8 mouse cellular contexts compared by ENCODE assay signal in the genomic region with DNA sequence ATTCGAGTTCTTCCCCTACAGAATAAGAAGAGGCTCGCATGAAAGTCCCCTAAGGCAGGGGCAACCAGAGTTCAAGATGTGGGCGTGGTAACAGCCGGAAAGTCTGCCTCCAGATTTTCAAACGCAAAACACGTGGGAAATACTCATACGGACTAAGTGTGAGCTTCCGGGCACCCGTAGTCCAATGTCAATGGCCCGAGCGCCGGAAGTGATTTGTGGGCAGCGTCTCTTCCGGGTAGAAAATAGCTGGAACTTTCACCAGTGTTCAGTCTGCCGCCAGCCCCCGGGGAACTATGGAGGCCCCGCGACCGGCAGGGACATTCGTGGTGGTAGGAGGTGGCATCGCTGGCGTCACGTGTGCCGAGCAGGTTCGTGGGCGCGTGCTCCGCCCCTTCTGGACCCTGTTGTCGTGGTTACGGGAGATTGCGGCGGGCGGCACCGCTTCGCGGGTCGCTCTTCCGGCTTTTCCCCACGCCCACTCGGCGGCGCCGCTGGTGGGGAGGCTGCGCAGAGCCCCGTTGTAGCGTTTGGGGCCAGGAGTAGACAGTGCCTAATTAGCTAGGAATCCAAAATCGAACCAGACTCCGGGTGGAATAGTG. TPM values are rescaled to one million over a fixed set of nuclear protein-coding genes. Genes with fewer than 3 reads are reported as not detected.
A peak's percentile ranks its signal among the peaks of the same experiment; 100 is the strongest.
DNase-seq lines count a peak whose midpoint lies in the region; ATAC-seq and TF ChIP-seq lines count a peak whose summit lies in the region.

Pyroxd1 (plus strand) TSS at position 215 of the 599 bp plus-strand sequence.

- peak within 1 kb of the TSS; percentile 71 for H3K4me2 ChIP-seq in heart, embryonic 12.5 days
- peak within 1 kb of the TSS; percentile 70 for H3K4me2 ChIP-seq in kidney, postnatal 0 days (ENCODE audit: low read length)
- H3K4me2 ChIP-seq in liver, embryonic 11.5 days = peak within 1 kb of the TSS; percentile 65
- peak within 1 kb of the TSS; percentile 53 for H3K4me2 ChIP-seq in stomach, embryonic 14.5 days (replicated peaks; ENCODE audit: low read depth, low read length)

- no peak for TF ChIP-seq CTCF in C2C12 (IDR thresholded peaks at IDR 0.05; ENCODE audit: control insufficient read depth, insufficient read depth, insufficient read length)
- TF ChIP-seq CTCF in brain, embryonic 14.5 days (IDR thresholded peaks at IDR 0.05; ENCODE audit: borderline replicate concordance, extremely low read depth, insufficient read depth, insufficient read length) = no peak
- TF ChIP-seq CTCF in kidney, postnatal 0 days (IDR thresholded peaks at IDR 0.05; ENCODE audit: low read depth) = no peak

- H3K9me3 ChIP-seq in erythroblast, embryonic 14.5 days (ENCODE audit: control insufficient read depth, low read length) = no peaks in the 10 kb centered on the region
- H3K9me3 ChIP-seq in heart, embryonic 12.5 days (replicated peaks) = no peaks in the 10 kb centered on the region
- H3K9me3 ChIP-seq in kidney, postnatal 0 days (replicated peaks; ENCODE audit: low read length) = no peaks in the 10 kb centered on the region
- H3K9me3 ChIP-seq in liver, embryonic 11.5 days (ENCODE audit: control insufficient read depth, low read length) = no peaks in the 10 kb centered on the region
- H3K9me3 ChIP-seq in stomach, embryonic 14.5 days (ENCODE audit: control insufficient read depth, low read depth, low read length) = no peaks in the 10 kb centered on the region

- H3K27me3 ChIP-seq in C2C12 (ENCODE audit: control insufficient read depth, insufficient read depth, insufficient read length) = no peaks in the 10 kb centered on the region
- no peaks in the 10 kb centered on the region for H3K27me3 ChIP-seq in erythroblast, embryonic 14.5 days (ENCODE audit: control insufficient read depth)
- H3K27me3 ChIP-seq in heart, embryonic 12.5 days (replicated peaks) = no peaks in the 10 kb centered on the region
- no peaks in the 10 kb centered on the region for H3K27me3 ChIP-seq in kidney, postnatal 0 days (ENCODE audit: insufficient read depth, low read length)
- no peaks in the 10 kb centered on the region for H3K27me3 ChIP-seq in liver, embryonic 11.5 days (replicated peaks; ENCODE audit: control insufficient read depth, insufficient read depth, low read length)
- no peaks in the 10 kb centered on the region for H3K27me3 ChIP-seq in stomach, embryonic 14.5 days (ENCODE audit: control insufficient read depth, insufficient read depth, low read length)

- H3K79me3 ChIP-seq in C2C12 (ENCODE audit: low read depth) = peaks cover 3% of the 10 kb centered on the region

- peak within 1 kb of the TSS; percentile 48 for H3K4me3 ChIP-seq in C2C12 (ENCODE audit: insufficient read depth, poor library complexity, severe bottlenecking)
- peak within 1 kb of the TSS; percentile 81 for H3K4me3 ChIP-seq in erythroblast, embryonic 14.5 days (replicated peaks)
- H3K4me3 ChIP-seq in heart, embryonic 12.5 days = peak within 1 kb of the TSS; percentile 98
- H3K4me3 ChIP-seq in kidney, postnatal 0 days (replicated peaks; ENCODE audit: low read depth, low read length) = peak within 1 kb of the TSS; percentile 73
- peak within 1 kb of the TSS; percentile 64 for H3K4me3 ChIP-seq in liver, embryonic 11.5 days (ENCODE audit: low read depth, low read length)
- H3K4me3 ChIP-seq in stomach, embryonic 14.5 days (ENCODE audit: low read depth, low read length) = peak within 1 kb of the TSS; percentile 63

- peak; percentile 98 for DNase-seq in brain, embryonic 14.5 days (ENCODE audit: low read depth)
- DNase-seq in kidney, postnatal 0 days (ENCODE audit: low spot score) = peak; percentile 95
- peak; percentile 81 for DNase-seq in liver, embryonic 11.5 days (ENCODE audit: low spot score)
- peak; percentile 91 for DNase-seq in naive thymus-derived CD4-positive, alpha-beta T cell, adult 2 months (ENCODE audit: low read depth)

- peaks cover 13% of the 10 kb centered on the region for H3K79me2 ChIP-seq in C2C12 (ENCODE audit: control insufficient read depth, insufficient read depth)

- under 1% methylated on average over 48 of the region's 48 CpGs for WGBS in heart, embryonic 12.5 days
- under 1% methylated on average over 48 of the region's 48 CpGs for WGBS in kidney, postnatal 0 days
- WGBS in liver, embryonic 11.5 days = under 1% methylated on average over 48 of the region's 48 CpGs
- under 1% methylated on average over 48 of the region's 48 CpGs for WGBS in stomach, embryonic 14.5 days

- ATAC-seq in heart, embryonic 12.5 days (ENCODE audit: insufficient number of reproducible peaks, low FRiP score) = peak; percentile 93
- ATAC-seq in kidney, postnatal 0 days (replicated peaks; ENCODE audit: low FRiP score, low read depth) = peak; percentile 88
- peak; percentile 95 for ATAC-seq in liver, embryonic 11.5 days (replicated peaks; ENCODE audit: low FRiP score)
- peak; percentile 94 for ATAC-seq in stomach, embryonic 14.5 days (ENCODE audit: insufficient number of reproducible peaks, insufficient read depth, low FRiP score, low read depth)

- H3K9ac ChIP-seq in heart, embryonic 12.5 days = peak within 1 kb of the TSS; percentile 77
- H3K9ac ChIP-seq in kidney, postnatal 0 days (ENCODE audit: low read depth, low read length) = peak within 1 kb of the TSS; percentile 70
- peak within 1 kb of the TSS; percentile 62 for H3K9ac ChIP-seq in liver, embryonic 11.5 days (ENCODE audit: low read depth, low read length)
- peak within 1 kb of the TSS; percentile 45 for H3K9ac ChIP-seq in stomach, embryonic 14.5 days (replicated peaks; ENCODE audit: low read depth, low read length)

- H3K4me1 ChIP-seq in erythroblast, embryonic 14.5 days (ENCODE audit: control insufficient read depth) = peaks cover 17% of the 10 kb centered on the region
- H3K4me1 ChIP-seq in heart, embryonic 12.5 days (replicated peaks) = peaks cover 9% of the 10 kb centered on the region; the same call in 1 of the 2 replicates
- peaks cover 9% of the 10 kb centered on the region for H3K4me1 ChIP-seq in kidney, postnatal 0 days (replicated peaks; ENCODE audit: insufficient read depth, low read length)
- H3K4me1 ChIP-seq in liver, embryonic 11.5 days (replicated peaks; ENCODE audit: control insufficient read depth, insufficient read depth, low read length) = peaks cover 5% of the 10 kb centered on the region; the same call in 1 of the 2 replicates
- peaks cover 7% of the 10 kb centered on the region; the same call in 1 of the 2 replicates for H3K4me1 ChIP-seq in stomach, embryonic 14.5 days (ENCODE audit: control insufficient read depth, insufficient read depth, low read length)

- no peak for TF ChIP-seq POLR2A in brain, embryonic 14.5 days (IDR thresholded peaks at IDR 0.05; ENCODE audit: borderline replicate concordance, extremely low read depth, insufficient read depth, insufficient read length, poor library complexity, severe bottlenecking)

- peaks cover 12% of the 10 kb centered on the region for H3K36me3 ChIP-seq in C2C12 (ENCODE audit: control insufficient read depth, insufficient read depth)
- peaks cover 3% of the 10 kb centered on the region; the same call in 1 of the 2 replicates for H3K36me3 ChIP-seq in erythroblast, embryonic 14.5 days (ENCODE audit: control insufficient read depth)
- peaks cover 18% of the 10 kb centered on the region for H3K36me3 ChIP-seq in heart, embryonic 12.5 days
- H3K36me3 ChIP-seq in kidney, postnatal 0 days (ENCODE audit: insufficient read depth, low read length) = peaks cover 9% of the 10 kb centered on the region; the same call in 1 of the 2 replicates
- H3K36me3 ChIP-seq in liver, embryonic 11.5 days (ENCODE audit: control insufficient read depth, insufficient read depth, low read length) = peaks cover 3% of the 10 kb centered on the region; the same call in 1 of the 2 replicates
- H3K36me3 ChIP-seq in stomach, embryonic 14.5 days (ENCODE audit: control insufficient read depth, insufficient read depth, low read length) = peaks cover 10% of the 10 kb centered on the region

- H3K27ac ChIP-seq in heart, embryonic 12.5 days (ENCODE audit: poor library complexity, severe bottlenecking) = peak within 1 kb of the TSS; percentile 83
- H3K27ac ChIP-seq in kidney, postnatal 0 days = peak within 1 kb of the TSS; percentile 80
- H3K27ac ChIP-seq in liver, embryonic 11.5 days (ENCODE audit: low read depth, low read length) = peak within 1 kb of the TSS; percentile 68
- peak within 1 kb of the TSS; percentile 84 for H3K27ac ChIP-seq in stomach, embryonic 14.5 days (ENCODE audit: low read length)

- peak within 1 kb of the TSS; percentile 64 for H3ac ChIP-seq in C2C12 (ENCODE audit: control insufficient read depth, insufficient read length, low read depth)

TF ChIP-seq in C2C12, 6 proteins besides CTCF, POLR2A, EP300 and RAD21:
- TF ChIP-seq MYOG (IDR thresholded peaks at IDR 0.05; ENCODE audit: control insufficient read depth, extremely low read depth, insufficient read length) (no peak), FOSL1 (IDR thresholded peaks at IDR 0.05; ENCODE audit: insufficient read depth, low read length, poor library complexity, severe bottlenecking) (no peak), MYOD1 (IDR thresholded peaks at IDR 0.05; ENCODE audit: control insufficient read depth, insufficient read length, low read depth) (no peak), MAX (IDR thresholded peaks at IDR 0.05) (peak; percentile 91), USF1 (IDR thresholded peaks at IDR 0.05; ENCODE audit: low read depth) (peak; percentile 51), CEBPB (IDR thresholded peaks at IDR 0.05; ENCODE audit: low read depth) (no peak)
TF ChIP-seq in C2C12: peak in this region for 2.

RNA-seq across cellular contexts. Expression of gene Pyroxd1, which starts in this region (rescaled TPM):
- polyA plus RNA-seq in C2C12 (2012; fragmentation: generic; extraction: Trizol) = 2.6 TPM
- 12.2 and 15.5 TPM in 2 replicates for polyA plus RNA-seq in brain, embryonic 14.5 days (2012; rRNA removed)
- 0.01 and 0.04 TPM in 2 replicates for polyA plus RNA-seq in erythroblast, embryonic 14.5 days (2012)
- 14.7 and 15.7 TPM in 2 replicates for polyA plus RNA-seq in heart, embryonic 12.5 days (2016; fragmentation: Nextera tagmentation; extraction: Ambion mirVana)
- polyA plus RNA-seq in kidney, postnatal 0 days (2015; fragmentation: Nextera tagmentation; extraction: Ambion mirVana) = 21.1 and 24.1 TPM in 2 replicates
- polyA plus RNA-seq in liver, embryonic 11.5 days (2014; fragmentation: Nextera tagmentation; extraction: Ambion mirVana) = 12.3 and 14.1 TPM in 2 replicates
- 18.5 and 19.3 TPM in 2 replicates for polyA plus RNA-seq in stomach, embryonic 14.5 days (2014; fragmentation: Nextera tagmentation; extraction: Ambion mirVana)

Comparison
In these comparisons a context has a peak if more than half of its experiments do, and no peak if none do; other contexts are left out.
1. Peak in every context shown above with its lines: DNase-seq, ATAC-seq, H3K4me3 ChIP-seq and H3K27ac ChIP-seq.
2. H3K4me3 ChIP-seq: peak in every context shown above with its lines; median percentile 98 in heart, embryonic 12.5 days; 81 in erythroblast, embryonic 14.5 days; 73 in kidney, postnatal 0 days; 64 in liver, embryonic 11.5 days; 63 in stomach, embryonic 14.5 days; 48 in C2C12.